In genomic region chr15:85710179-85710578, GRCm38 (mm10) we compare ENCODE assay signal across 9 mouse cellular contexts. TPM values are rescaled to one million over a fixed set of nuclear protein-coding genes. Genes with fewer than 3 reads are reported as not detected.
DNase-seq lines count a peak whose midpoint lies in the region; ATAC-seq and TF ChIP-seq lines count a peak whose summit lies in the region.
"Had no signal": no experiment of that assay in that cellular context is flagged by ENCODE, and none has a peak within 500 bp of the region (broad histone marks: within the 10 kb centered on the region; RNA-seq: fewer than 3 reads in every experiment).

No protein-coding gene starts in this region.

- H3K9ac ChIP-seq in intestine, postnatal 0 days (ENCODE audit: low read depth, low read length) = no peak overlapping the region
- H3K9ac ChIP-seq in limb, embryonic 11.5 days (ENCODE audit: low read length) = no peak overlapping the region

- intact Hi-C loops in gastrocnemius, postnatal 14 days (cut with DNase I; ENCODE audit: low total_unique reads) = loop anchor here (5.0 to 10.0 kb wide), 2 partner anchors 113 to 325 kb away; partner anchors contain the start of gene Celsr1

- no peak overlapping the region for H3K27ac ChIP-seq in intestine, postnatal 0 days (ENCODE audit: low read depth, low read length)
- H3K27ac ChIP-seq in limb, embryonic 11.5 days (replicated peaks; ENCODE audit: low read depth, low read length) = no peak overlapping the region

- peak; percentile 79 for ATAC-seq in common myeloid progenitor, adult 5-6 weeks (replicated peaks; ENCODE audit: low read depth, poor library complexity, severe bottlenecking)
- peak; percentile 51; the same call in 1 of the 2 replicates for ATAC-seq in intestine, postnatal 0 days
- peak; percentile 32; the same call in 1 of the 2 replicates for ATAC-seq in limb, embryonic 11.5 days (ENCODE audit: insufficient number of reproducible peaks, low FRiP score, low TSS enrichment, low read depth)

- 0% methylated on average over 8 of the region's 8 CpGs for WGBS in intestine, postnatal 0 days
- 0% methylated on average over 7 of the region's 8 CpGs for WGBS in limb, embryonic 11.5 days

- peak; percentile 90 for TF ChIP-seq CTCF in intestine, postnatal 0 days (IDR thresholded peaks at IDR 0.05; ENCODE audit: low read depth)

- H3K4me3 ChIP-seq in intestine, postnatal 0 days (ENCODE audit: low read depth, low read length) = no peak overlapping the region
- H3K4me3 ChIP-seq in limb, embryonic 11.5 days (ENCODE audit: low read depth, low read length) = no peak overlapping the region
- H3K4me3 ChIP-seq: erythroblast, embryonic 14.5 days had no signal

- no peaks in the 10 kb centered on the region for H3K9me3 ChIP-seq in intestine, postnatal 0 days (ENCODE audit: control insufficient read depth)
- no peaks in the 10 kb centered on the region for H3K9me3 ChIP-seq in limb, embryonic 11.5 days (ENCODE audit: control insufficient read depth, low read length)

- no peaks in the 10 kb centered on the region for H3K4me1 ChIP-seq in intestine, postnatal 0 days (replicated peaks; ENCODE audit: control insufficient read depth, insufficient read depth, low read length)
- H3K4me1 ChIP-seq in limb, embryonic 11.5 days (ENCODE audit: control insufficient read depth, insufficient read depth, low read length) = 0 out of 2 replicates have a peak, but pooled peaks cover 2% of the 10 kb centered on the region

- DNase-seq in 416B (ENCODE audit: low read depth) (peak; percentile 64), adipocyte (ENCODE audit: low spot score) (peak; percentile 86)
- peak; percentile 87 for DNase-seq in gastrocnemius, postnatal 14 days
- peak; percentile 88 for DNase-seq in limb, embryonic 11.5 days (ENCODE audit: low spot score)
- peak; percentile 26 to 33 for DNase-seq in monocyte, adult 2 months (ENCODE audit: low read depth in 1 of 2, low spot score in 2 of 2)
- peak; percentile 66 to 87 for DNase-seq in spleen, postnatal 4 days (ENCODE audit: low spot score in 2 of 2)

- H3K27me3 ChIP-seq in intestine, postnatal 0 days (replicated peaks; ENCODE audit: control insufficient read depth, insufficient read depth, low read length) = no peaks in the 10 kb centered on the region
- no peaks in the 10 kb centered on the region for H3K27me3 ChIP-seq in limb, embryonic 11.5 days (ENCODE audit: control insufficient read depth, insufficient read depth, low read length)

- no peak overlapping the region for H3K4me2 ChIP-seq in intestine, postnatal 0 days (replicated peaks; ENCODE audit: low read depth)
- no peak overlapping the region for H3K4me2 ChIP-seq in limb, embryonic 11.5 days (ENCODE audit: low read depth, severe bottlenecking)

- H3K36me3 ChIP-seq in intestine, postnatal 0 days (ENCODE audit: control insufficient read depth, insufficient read depth) = peaks cover 10% of the 10 kb centered on the region; the same call in 1 of the 2 replicates
- no peaks in the 10 kb centered on the region for H3K36me3 ChIP-seq in limb, embryonic 11.5 days (ENCODE audit: control insufficient read depth, insufficient read depth, low read length)

RNA-seq across cellular contexts. Expression of gene Ppara, which starts 24.6 kb away (rescaled TPM):
- total RNA-seq in common myeloid progenitor, adult 5-6 weeks (2017) = not detected in 2 replicates
- 10 to 100 TPM in 1 of 2 experiments, 1 to 10 TPM in 1; 6.3 to 16.3 TPM for total RNA-seq in gastrocnemius, postnatal 14 days (2021)
- polyA plus RNA-seq in intestine, postnatal 0 days (2015; fragmentation: Nextera tagmentation; extraction: Ambion mirVana) = 14.3 and 21.0 TPM in 2 replicates
- 0.91 and 1.0 TPM in 2 replicates for polyA plus RNA-seq in limb, embryonic 11.5 days (2014; fragmentation: Nextera tagmentation; extraction: Ambion mirVana)
- polyA plus RNA-seq: erythroblast, embryonic 14.5 days had no signal

Comparison
In these comparisons a context has a peak if more than half of its experiments do, and no peak if none do; other contexts are left out.
1. DNase-seq: peak in every context shown above with its lines; median percentile 88 in limb, embryonic 11.5 days; 87 in gastrocnemius, postnatal 14 days; 86 in adipocyte; 76 in spleen, postnatal 4 days; 64 in 416B; 30 in monocyte, adult 2 months.